Mouse (Mus musculus) lung, embryonic 15.5 days (tissue): Measurements from ENCODE around the gene Zfp629. TPM values are rescaled to one million over a fixed set of nuclear protein-coding genes. Genes with fewer than 3 reads are reported as not detected.

Source experiments
- ATAC-seq: fragments of 200-750 bp; cut with Nextera tagmentation; 2 replicates; pipeline ENCODE4 v1.8.0; 2017; ENCODE audit warnings: moderate number of reproducible peaks, borderline replicate concordance; ENCODE audit not compliant: low FRiP score, low TSS enrichment; ENCODE audit errors: extremely low read depth
- H3K27ac ChIP-seq: fragments of 300-500 bp; sonication (generic); 2 replicates; pipeline ENCODE4 v1.5.1; 2015; ENCODE audit warnings: moderate library complexity, mild to moderate bottlenecking, inconsistent platforms
- H3K27me3 ChIP-seq: fragments of 300-500 bp; sonication (generic); 2 replicates; pipeline ENCODE4 v1.6.1; 2015; ENCODE audit warnings: inconsistent platforms
- H3K36me3 ChIP-seq: fragments of 300-500 bp; sonication (generic); 2 replicates; pipeline ENCODE4 v1.6.1; 2015; ENCODE audit warnings: inconsistent platforms
- H3K4me1 ChIP-seq: fragments of 300-500 bp; sonication (generic); 2 replicates; pipeline ENCODE4 v1.6.1; 2015; ENCODE audit warnings: inconsistent platforms
- H3K4me2 ChIP-seq: fragments of 300-500 bp; sonication (generic); 2 replicates; pipeline ENCODE4 v1.6.1; 2015; ENCODE audit warnings: inconsistent platforms, mild to moderate bottlenecking, moderate library complexity
- H3K4me3 ChIP-seq: fragments of 300-500 bp; sonication (generic); 2 replicates; pipeline ENCODE4 v1.5.1; 2015; ENCODE audit warnings: mild to moderate bottlenecking, inconsistent platforms
- H3K9ac ChIP-seq: fragments of 300-500 bp; sonication (generic); 2 replicates; pipeline ENCODE4 v1.6.1; 2015; ENCODE audit warnings: inconsistent platforms
- H3K9me3 ChIP-seq: fragments of 300-500 bp; sonication (generic); 2 replicates; pipeline ENCODE4 v1.6.1; 2016; ENCODE audit warnings: inconsistent platforms
- WGBS: fragments of 180-500 bp; shearing (Covaris S2); methylation state at CpG from one replicate; pipeline ENCODE4 v1.1.7; 2015; 5-methylcytosine and 5-hydroxymethylcytosine counted together
- polyA plus RNA-seq: library from polyadenylated mRNA; unstranded; fragments of >200 nt; fragmentation: Nextera tagmentation; extraction: Ambion mirVana; gene quantifications from 2 replicates; pipeline ENCODE4 v1.2.1, GENCODE M21; 2015

The Zfp629 gene
- polyA plus RNA-seq, 1 experiment from 2014 or later = 12.2 TPM

GRCm38 (mm10) chr7:127613501-127613900 is 2.1 kb downstream of the Zfp629 start:
- Histone ChIP-seq H3K9ac (peak overlapping the region; percentile 93; the same call in 1 of the 2 replicates), H3K4me2 (peak overlapping the region; percentile 73), H3K4me3 (peak overlapping the region; percentile 100), H3K27ac (no peak overlapping the region), H3K4me1 (peaks cover 18% of the 10 kb centered on the region), H3K9me3 (no peaks in the 10 kb centered on the region), H3K27me3 (no peaks in the 10 kb centered on the region), H3K36me3 (peaks cover 46% of the 10 kb centered on the region)
- ATAC-seq = no peak
- 80% methylated on average over 8 of the region's 8 CpGs for WGBS

- Histone ChIP-seq H3K4me1 (peaks cover 23% of the 10 kb centered on the region), H3K36me3 (peaks cover 55% of the 10 kb centered on the region), H3K9me3 (no peaks in the 10 kb centered on the region), H3K4me3 (no peak overlapping the region), H3K27me3 (no peaks in the 10 kb centered on the region), H3K27ac (no peak overlapping the region), H3K9ac (no peak overlapping the region), H3K4me2 (no peak overlapping the region)
- 98% methylated on average over 26 of the region's 26 CpGs for WGBS
- no peak for ATAC-seq
These were observed 4.0 kb downstream of the Zfp629 start for GRCm38 (mm10) chr7:127611561-127611960.

- Histone ChIP-seq H3K36me3 (peaks cover 58% of the 10 kb centered on the region), H3K4me2 (no peak overlapping the region), H3K9ac (no peak overlapping the region), H3K27ac (no peak overlapping the region), H3K27me3 (no peaks in the 10 kb centered on the region), H3K4me1 (peaks cover 18% of the 10 kb centered on the region), H3K9me3 (no peaks in the 10 kb centered on the region), H3K4me3 (no peak overlapping the region)
- ATAC-seq = no peak
- 96% methylated on average over 29 of the region's 29 CpGs for WGBS
These were observed 4.6 kb downstream of the Zfp629 start for GRCm38 (mm10) chr7:127611011-127611410.

GRCm38 (mm10) chr7:127607150-127607549 is 8.4 kb downstream of the Zfp629 start:
- Histone ChIP-seq H3K4me2 (no peak overlapping the region), H3K9ac (no peak overlapping the region), H3K27me3 (no peaks in the 10 kb centered on the region), H3K36me3 (peaks cover 74% of the 10 kb centered on the region), H3K4me3 (no peak overlapping the region), H3K27ac (no peak overlapping the region), H3K4me1 (peaks cover 5% of the 10 kb centered on the region; the same call in 1 of the 2 replicates), H3K9me3 (no peaks in the 10 kb centered on the region)
- ATAC-seq = peak; percentile 41
- 63% methylated on average over 6 of the region's 6 CpGs for WGBS

- Histone ChIP-seq H3K4me3 (no peak overlapping the region), H3K9me3 (no peaks in the 10 kb centered on the region), H3K36me3 (peaks cover 74% of the 10 kb centered on the region)
These were observed 11.3 kb downstream of the Zfp629 start for GRCm38 (mm10) chr7:127604256-127604655.

GRCm38 (mm10) chr7:127602903-127603302 is 12.7 kb downstream of the Zfp629 start:
- H3K9me3 ChIP-seq = no peaks in the 10 kb centered on the region
- no peak for ATAC-seq
- no peak overlapping the region for H3K9ac ChIP-seq
- H3K36me3 ChIP-seq = peaks cover 73% of the 10 kb centered on the region
- H3K27ac ChIP-seq = no peak overlapping the region
- no peak overlapping the region for H3K4me2 ChIP-seq
- H3K4me3 ChIP-seq = no peak overlapping the region
- 80% methylated on average over 2 of the region's 2 CpGs for WGBS
- no peaks in the 10 kb centered on the region for H3K27me3 ChIP-seq
- H3K4me1 ChIP-seq = peaks cover 5% of the 10 kb centered on the region; the same call in 1 of the 2 replicates

More at GRCm38 (mm10) chr7:127604256-127604655, 11.3 kb downstream of the Zfp629 start:
- WGBS = 85% methylated on average over 10 of the region's 10 CpGs
- peaks cover 5% of the 10 kb centered on the region; the same call in 1 of the 2 replicates for H3K4me1 ChIP-seq
- no peak overlapping the region for H3K27ac ChIP-seq
- no peak overlapping the region for H3K9ac ChIP-seq
- H3K4me2 ChIP-seq = no peak overlapping the region
- ATAC-seq = no peak
- H3K27me3 ChIP-seq = no peaks in the 10 kb centered on the region

GRCm38 (mm10) chr7:127601735-127602134 is 13.9 kb downstream of the Zfp629 start:
- ATAC-seq = no peak
- WGBS = 89% methylated on average over 4 of the region's 4 CpGs
- H3K4me3 ChIP-seq = no peak overlapping the region

GRCm38 (mm10) chr7:127600612-127601011 is 15.0 kb downstream of the Zfp629 start:
- Histone ChIP-seq H3K36me3 (peaks cover 87% of the 10 kb centered on the region), H3K4me3 (no peak overlapping the region), H3K4me1 (no peaks in the 10 kb centered on the region), H3K9me3 (no peaks in the 10 kb centered on the region), H3K9ac (no peak overlapping the region), H3K27me3 (no peaks in the 10 kb centered on the region), H3K4me2 (no peak overlapping the region), H3K27ac (no peak overlapping the region)
- WGBS = 89% methylated on average over 7 of the region's 7 CpGs
- no peak for ATAC-seq

More at GRCm38 (mm10) chr7:127601735-127602134, 13.9 kb downstream of the Zfp629 start:
- Histone ChIP-seq H3K27me3 (no peaks in the 10 kb centered on the region), H3K9ac (no peak overlapping the region), H3K4me2 (no peak overlapping the region), H3K27ac (no peak overlapping the region), H3K4me1 (no peaks in the 10 kb centered on the region), H3K36me3 (peaks cover 82% of the 10 kb centered on the region), H3K9me3 (no peaks in the 10 kb centered on the region)

GRCm38 (mm10) chr7:127596747-127597146 is 18.9 kb downstream of the Zfp629 start:
- peaks cover 99% of the 10 kb centered on the region for H3K36me3 ChIP-seq
- no peak overlapping the region for H3K4me3 ChIP-seq
- H3K9me3 ChIP-seq = no peaks in the 10 kb centered on the region
- H3K9ac ChIP-seq = no peak overlapping the region
- no peak for ATAC-seq
- H3K4me2 ChIP-seq = no peak overlapping the region
- no peaks in the 10 kb centered on the region for H3K27me3 ChIP-seq
- no peak overlapping the region for H3K27ac ChIP-seq
- 94% methylated on average over 17 of the region's 17 CpGs for WGBS
- H3K4me1 ChIP-seq = no peaks in the 10 kb centered on the region

- Histone ChIP-seq H3K9ac (no peak overlapping the region), H3K27ac (no peak overlapping the region), H3K4me2 (no peak overlapping the region), H3K36me3 (peaks cover 79% of the 10 kb centered on the region), H3K9me3 (no peaks in the 10 kb centered on the region), H3K27me3 (no peaks in the 10 kb centered on the region), H3K4me3 (no peak overlapping the region), H3K4me1 (peaks cover 10% of the 10 kb centered on the region)
- 87% methylated on average over 14 of the region's 14 CpGs for whole genome bisulfite sequencing
- no peak for ATAC-seq
These were observed 23.0 kb downstream of the Zfp629 start for GRCm38 (mm10) chr7:127592575-127592974.

- H3K9ac ChIP-seq = no peak overlapping the region
- no peaks in the 10 kb centered on the region for H3K27me3 ChIP-seq
- H3K4me1 ChIP-seq = peaks cover 17% of the 10 kb centered on the region
- H3K9me3 ChIP-seq = no peaks in the 10 kb centered on the region
- WGBS = 80% methylated on average over 10 of the region's 10 CpGs
- no peak overlapping the region for H3K4me3 ChIP-seq
- H3K27ac ChIP-seq = no peak overlapping the region
- no peak for ATAC-seq
- H3K36me3 ChIP-seq = peaks cover 65% of the 10 kb centered on the region
- no peak overlapping the region for H3K4me2 ChIP-seq
These were observed 24.5 kb downstream of the Zfp629 start for GRCm38 (mm10) chr7:127591108-127591507.

- 91% methylated on average over 9 of the region's 9 CpGs for WGBS
- H3K9ac ChIP-seq = peak overlapping the region; percentile 79
- ATAC-seq = no peak
- no peak overlapping the region for H3K27ac ChIP-seq
- H3K4me1 ChIP-seq = peaks cover 17% of the 10 kb centered on the region
- peak overlapping the region; percentile 65 for H3K4me3 ChIP-seq
- H3K27me3 ChIP-seq = no peaks in the 10 kb centered on the region
- peaks cover 50% of the 10 kb centered on the region for H3K36me3 ChIP-seq
- peak overlapping the region; percentile 86 for H3K4me2 ChIP-seq
- no peaks in the 10 kb centered on the region for H3K9me3 ChIP-seq
These were observed 26.0 kb downstream of the Zfp629 start for GRCm38 (mm10) chr7:127589637-127590036.

- ATAC-seq = no peak
- H3K27me3 ChIP-seq = no peaks in the 10 kb centered on the region
- WGBS = 3% methylated on average over 29 of the region's 29 CpGs
- H3K4me3 ChIP-seq = peak overlapping the region; percentile 65
- H3K36me3 ChIP-seq = peaks cover 48% of the 10 kb centered on the region
- H3K9ac ChIP-seq = peak overlapping the region; percentile 79
- H3K27ac ChIP-seq = peak overlapping the region; percentile 38; the same call in 1 of the 2 replicates
- peaks cover 17% of the 10 kb centered on the region for H3K4me1 ChIP-seq
- no peaks in the 10 kb centered on the region for H3K9me3 ChIP-seq
- peak overlapping the region; percentile 86 for H3K4me2 ChIP-seq
These were observed 26.7 kb downstream of the Zfp629 start for GRCm38 (mm10) chr7:127588901-127589300.
